Mouse (Mus musculus) ES-E14 (cell line): ENCODE measurements around the gene Olfr1173.

Experiments
- CHD2 ChIP-seq: IDR thresholded peaks from 2 replicates; pipeline ENCODE4 v1.6.1; 2014; ENCODE audit warnings: mild to moderate bottlenecking, low read depth, low read length, inconsistent platforms
- HCFC1 ChIP-seq: IDR thresholded peaks from 2 replicates; pipeline ENCODE4 v1.6.1; 2012; ENCODE audit warnings: low read length, inconsistent platforms, borderline replicate concordance; ENCODE audit not compliant: insufficient read depth
- MAFK ChIP-seq: IDR thresholded peaks from 2 replicates; pipeline ENCODE4 v1.6.1; 2014; ENCODE audit warnings: mild to moderate bottlenecking, low read depth, low read length, inconsistent platforms; ENCODE audit not compliant: insufficient read depth
- ZC3H11A ChIP-seq: IDR thresholded peaks from 2 replicates; pipeline ENCODE4 v1.6.1; 2012; ENCODE audit warnings: low read depth, mild to moderate bottlenecking, inconsistent platforms, low read length, borderline replicate concordance
- ZNF384 ChIP-seq: IDR thresholded peaks from 2 replicates; pipeline ENCODE4 v1.6.1; 2012; ENCODE audit warnings: low read depth, low read length, inconsistent platforms

GRCm38 (mm10) chr2:88279775-88280174, at the start of gene Olfr1173:
- TF ChIP-seq ZNF384, result no peak
- TF ChIP-seq CHD2, result no peak
- TF ChIP-seq ZC3H11A, result no peak
- TF ChIP-seq MAFK, result no peak
- TF ChIP-seq HCFC1, result no peak
